Mouse (Mus musculus) granulocyte monocyte progenitor cell, adult 5-6 weeks (primary cell): ENCODE measurements around the gene Lrrc34. TPM values are rescaled to one million over a fixed set of nuclear protein-coding genes. Genes with fewer than 3 reads are reported as not detected.

ENCODE experiments used
- ATAC-seq: replicated peaks from 2 replicates; pipeline ENCODE4 v1.8.0; 2016; ENCODE audit warnings: mild to moderate bottlenecking, moderate TSS enrichment, inconsistent platforms; ENCODE audit not compliant: poor library complexity, severe bottlenecking
- total RNA-seq, 2 experiments: library from RNA; stranded (forward) in 1 of 2; stranded (reverse) in 1 of 2; fragments of 200-712, 200-1000 nt in 1 of 2; fragments of >200 nt in 1 of 2; fragmentation: Nextera tagmentation in 1 of 2; gene quantifications; 2 replicates each; pipeline ENCODE4 v1.2.3; 2014 to 2017

Lrrc34 gene
- total RNA-seq (2014; fragmentation: Nextera tagmentation): not detected in 2 replicates
- 0.56 TPM in 1 of 2 replicates, not detected in the other for total RNA-seq (2017)

- ATAC-seq: peak; percentile 97
Measured at GRCm38 (mm10) chr3:30647440-30648090, at the start of gene Lrrc34. TSS of gene Lrrc34 (minus strand) at chr3:30647869.

DNA sequence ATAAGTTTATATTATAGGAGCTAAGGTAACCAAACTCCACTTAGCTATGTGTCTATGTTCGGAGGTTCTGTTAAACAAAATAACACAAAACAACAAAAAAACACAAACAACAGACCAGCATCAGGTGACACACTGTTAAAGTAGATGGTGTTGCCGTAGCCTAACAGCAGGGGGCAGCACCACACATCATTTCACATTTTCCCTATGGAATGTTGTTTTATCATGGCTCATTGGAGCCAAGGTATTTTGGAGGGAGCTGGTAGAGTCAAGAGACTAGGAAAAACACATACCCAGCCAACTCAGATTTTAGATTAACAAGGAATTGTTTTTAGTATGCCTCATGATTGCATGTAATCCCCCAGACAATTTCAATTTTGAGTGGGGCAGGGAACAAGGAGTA, 48.7 kb upstream of the Lrrc34 start:
- ATAC-seq: peak; percentile 75

DNA sequence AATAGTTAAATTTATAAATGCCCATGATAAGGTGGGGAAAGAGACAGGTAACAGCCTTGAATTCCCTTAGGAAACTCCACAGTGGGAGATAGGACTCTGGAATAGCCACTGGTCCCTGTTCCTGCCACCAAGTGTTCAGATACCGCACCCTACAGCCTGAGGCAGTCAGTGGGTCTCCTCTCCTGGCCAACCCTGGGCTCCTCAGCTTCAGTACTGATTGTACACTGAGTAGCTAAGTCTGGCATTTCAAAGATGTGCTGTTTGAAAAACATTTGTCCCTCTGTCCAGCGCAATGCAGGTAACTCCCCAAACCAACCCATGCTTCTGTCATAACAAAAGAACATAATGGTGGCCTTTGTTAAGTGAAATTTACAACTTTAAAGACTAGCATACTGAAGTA, 48.0 kb upstream of the Lrrc34 start:
- ATAC-seq: no peak

DNA sequence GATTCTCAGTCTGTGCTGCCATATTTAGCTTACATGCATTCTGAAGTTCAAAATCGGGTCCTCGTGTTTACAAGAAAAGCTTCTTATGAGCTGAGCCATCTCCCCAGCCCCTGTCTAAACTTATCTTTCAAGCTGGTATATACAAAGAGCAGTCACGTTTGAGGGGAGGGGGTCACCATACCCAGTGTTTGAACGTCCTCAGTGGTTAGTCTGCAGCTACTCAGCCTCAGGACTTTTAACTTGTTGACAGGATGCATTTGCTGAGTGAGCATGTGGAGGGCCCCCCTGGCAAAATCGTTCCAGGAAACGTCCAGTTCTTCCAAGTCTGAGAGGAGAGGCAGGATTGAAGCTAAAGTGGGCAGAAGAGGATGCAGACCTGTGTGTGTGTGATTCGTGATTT, 43.3 kb upstream of the Lrrc34 start:
- no peak for ATAC-seq

DNA sequence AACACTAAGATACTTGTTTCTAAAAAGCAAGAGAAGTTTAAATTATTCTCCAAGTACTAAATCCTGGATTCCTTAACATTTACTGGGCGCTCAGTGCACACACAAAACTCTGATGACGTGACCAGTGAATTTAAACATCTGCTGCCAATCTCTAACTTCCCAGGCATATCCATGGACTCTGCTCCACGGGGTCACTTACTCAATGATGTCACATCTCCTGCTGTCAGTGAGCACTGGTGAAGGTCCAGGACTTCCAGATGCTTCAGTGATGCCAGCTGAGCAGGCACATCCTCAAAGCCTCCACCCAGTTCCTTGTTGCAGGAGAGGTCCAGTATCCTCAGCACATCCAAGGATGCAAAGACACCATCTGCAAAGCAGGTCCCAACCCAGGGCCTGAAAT, 39.5 kb upstream of the Lrrc34 start:
- no peak for ATAC-seq

- ATAC-seq: peak; percentile 52; the same call in 1 of the 2 replicates
Measured at GRCm38 (mm10) chr3:30683190-30683589, 35.5 kb upstream of the Lrrc34 start.

DNA sequence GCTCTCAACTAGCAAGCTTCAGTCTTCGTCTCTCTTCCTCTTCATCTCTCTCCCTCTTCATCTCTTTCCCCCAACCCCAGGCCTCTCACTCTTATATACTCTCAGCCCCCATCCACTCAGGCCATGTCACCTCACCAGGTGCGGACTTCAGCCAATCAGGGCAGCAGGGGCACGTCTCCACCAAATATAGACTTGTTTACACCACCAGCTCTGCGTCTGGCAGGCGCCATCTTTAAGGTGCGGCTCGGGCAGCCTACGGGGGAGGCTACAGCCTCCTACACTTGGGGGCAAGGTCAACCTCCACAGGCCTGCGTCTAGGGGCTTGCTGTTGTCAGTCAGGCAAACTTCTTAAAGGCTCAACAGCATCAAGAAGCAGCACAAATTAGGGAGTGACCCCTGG, 10.8 kb upstream of the Lrrc34 start:
- ATAC-seq: no peak

- peak; percentile 80 for ATAC-seq
Measured at GRCm38 (mm10) chr3:30655937-30656336, 8.3 kb upstream of the Lrrc34 start.

DNA sequence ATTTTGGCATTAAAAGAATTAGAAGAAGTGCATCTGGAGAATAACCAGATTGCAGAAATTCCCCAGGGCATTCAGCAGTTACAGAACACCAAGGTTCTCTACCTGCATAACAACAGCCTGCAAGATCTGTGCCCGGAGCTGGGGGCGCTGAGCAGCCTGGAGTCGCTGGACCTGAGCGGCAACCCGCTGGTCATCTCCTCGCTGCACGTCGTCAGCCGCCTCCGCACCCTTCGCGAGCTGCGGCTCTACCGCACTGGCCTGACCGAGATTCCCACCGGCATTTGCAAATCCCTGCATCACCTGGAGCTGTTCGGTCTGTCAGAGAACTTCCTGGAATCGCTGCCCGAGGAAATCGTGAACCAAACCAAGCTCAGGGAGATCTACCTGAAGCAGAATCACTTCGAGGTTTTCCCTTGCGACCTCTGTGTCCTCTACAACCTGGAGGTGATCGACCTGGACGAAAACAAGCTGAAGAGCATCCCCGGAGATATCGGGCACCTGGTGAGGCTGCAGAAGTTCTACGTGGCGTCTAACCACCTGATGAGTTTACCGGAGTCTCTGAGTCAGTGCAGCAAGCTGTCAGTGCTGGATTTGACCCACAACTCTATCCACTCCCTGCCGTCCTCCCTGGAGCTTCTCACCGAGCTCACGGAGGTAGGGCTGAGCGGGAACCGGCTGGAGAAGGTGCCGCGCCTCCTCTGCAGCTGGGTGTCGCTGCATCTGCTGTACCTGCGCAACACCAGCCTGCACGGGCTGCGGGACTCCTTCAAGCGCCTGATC, 2.6 kb upstream of the Lrrc34 start:
- ATAC-seq: peak; percentile 24; the same call in 1 of the 2 replicates

DNA sequence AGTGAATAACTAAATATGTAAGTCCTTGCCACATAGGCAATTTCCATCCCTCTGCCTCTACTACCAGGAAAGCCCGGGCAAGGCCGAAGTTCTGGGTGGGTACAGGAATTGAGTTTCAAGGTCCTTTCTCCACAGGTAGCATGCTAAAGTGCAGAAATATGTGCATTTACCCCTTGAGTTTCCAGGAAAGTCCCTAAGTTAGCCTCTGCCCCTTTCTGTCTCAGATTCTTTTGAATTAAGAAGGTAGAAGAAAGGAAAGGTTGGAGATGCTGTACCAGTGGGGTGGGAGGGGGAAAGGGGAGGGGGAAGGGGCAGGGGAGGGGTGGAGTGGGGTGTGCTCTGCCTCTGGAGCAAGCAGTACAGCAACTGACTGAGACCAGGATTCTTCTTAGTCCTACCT, 797 bp upstream of the Lrrc34 start:
- no peak for ATAC-seq

DNA sequence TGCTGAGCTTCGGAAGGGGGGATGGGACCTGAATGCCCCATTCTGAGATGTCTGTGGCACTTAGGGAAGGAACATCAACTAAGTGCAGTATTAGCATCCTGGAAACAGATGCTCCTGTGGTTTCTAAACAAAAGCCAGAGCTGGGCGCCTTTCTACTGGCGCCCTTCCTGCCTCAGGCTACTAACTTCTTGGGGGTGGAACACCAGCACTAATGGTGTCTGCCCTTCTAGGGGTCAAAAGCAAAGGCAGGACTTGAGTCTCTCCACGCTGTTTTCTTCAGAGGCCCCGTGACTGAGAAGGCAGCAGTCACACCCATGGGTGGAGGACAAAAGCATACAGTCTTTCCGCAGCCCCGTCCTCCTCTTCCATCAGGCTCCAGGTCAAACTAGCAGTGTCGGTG, 908 bp downstream of the Lrrc34 start:
- no peak for ATAC-seq

DNA sequence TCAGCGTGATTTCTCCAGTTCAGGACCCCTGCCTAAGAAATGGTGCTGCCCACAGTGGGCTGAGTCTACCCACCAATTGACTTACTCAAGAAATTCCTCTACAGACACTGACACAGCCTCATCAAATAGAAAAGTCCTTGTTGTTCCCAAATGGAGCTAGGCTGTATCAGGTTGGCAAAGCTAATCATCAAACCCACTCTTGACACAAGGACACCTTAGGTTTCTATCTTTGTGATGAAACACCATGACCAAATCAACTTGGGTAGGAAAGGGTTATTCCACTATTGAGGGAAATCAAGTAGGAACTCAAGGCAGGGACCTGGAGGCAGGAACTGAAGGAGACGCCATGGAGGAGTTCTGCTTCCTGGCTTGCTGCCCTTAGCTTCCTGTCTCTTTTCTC, 3.5 kb downstream of the Lrrc34 start, which contains the start of gene Lrriq4:
TSS of gene Lrriq4 (plus strand) at position 301 of the 400 bp plus-strand sequence.
- ATAC-seq: no peak

- no peak for ATAC-seq
Measured at GRCm38 (mm10) chr3:30635629-30636028, 12.0 kb downstream of the Lrrc34 start.

DNA sequence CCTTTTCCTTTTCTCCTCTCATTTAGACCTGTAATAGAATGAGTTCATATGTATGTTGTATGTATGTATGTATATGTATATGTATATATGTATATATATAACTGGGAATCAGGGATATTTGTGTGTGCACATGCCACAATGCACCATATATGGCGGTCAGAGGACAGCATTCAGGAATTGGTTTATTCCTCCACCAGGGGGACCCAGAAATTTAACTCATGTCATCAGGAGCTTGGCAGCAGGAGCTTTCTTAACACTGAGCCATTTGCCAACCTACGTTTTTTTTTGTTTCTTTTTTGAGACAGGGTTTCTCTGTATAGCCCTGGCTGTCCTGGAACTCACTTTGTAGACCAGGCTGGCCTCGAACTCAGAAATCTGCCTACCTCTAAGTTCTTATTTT, 14.0 kb downstream of the Lrrc34 start:
- peak; percentile 33; the same call in 1 of the 2 replicates for ATAC-seq

DNA sequence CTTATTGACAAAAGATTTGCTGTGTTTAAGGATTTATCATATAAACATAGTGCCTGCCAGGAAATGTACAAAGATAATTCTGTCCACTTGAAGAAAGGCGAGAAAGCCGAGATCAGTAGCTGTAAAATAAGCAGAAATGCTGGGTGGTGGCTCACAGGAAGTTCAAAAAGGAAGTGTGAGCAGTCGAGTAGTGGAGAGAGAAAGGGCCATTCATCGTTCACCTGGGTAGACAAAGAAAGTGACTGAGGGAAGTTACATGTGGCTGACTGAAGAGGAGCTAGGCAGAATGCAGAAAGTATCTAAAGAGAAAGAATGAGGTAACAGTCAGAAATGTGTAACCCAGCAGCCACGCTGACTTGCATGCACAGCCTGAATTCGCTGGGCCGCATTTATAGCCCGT, 27.5 kb downstream of the Lrrc34 start:
- ATAC-seq: peak; percentile 75

- no peak for ATAC-seq
Measured at GRCm38 (mm10) chr3:30610930-30611329, 36.7 kb downstream of the Lrrc34 start.

GRCm38 (mm10) chr3:30608999-30609398, 38.7 kb downstream of the Lrrc34 start:
- ATAC-seq: no peak

GRCm38 (mm10) chr3:30603256-30603655, 44.4 kb downstream of the Lrrc34 start:
- ATAC-seq: no peak

- peak; percentile 68 for ATAC-seq
Measured at GRCm38 (mm10) chr3:30602740-30603098, 45.0 kb downstream of the Lrrc34 start.

DNA sequence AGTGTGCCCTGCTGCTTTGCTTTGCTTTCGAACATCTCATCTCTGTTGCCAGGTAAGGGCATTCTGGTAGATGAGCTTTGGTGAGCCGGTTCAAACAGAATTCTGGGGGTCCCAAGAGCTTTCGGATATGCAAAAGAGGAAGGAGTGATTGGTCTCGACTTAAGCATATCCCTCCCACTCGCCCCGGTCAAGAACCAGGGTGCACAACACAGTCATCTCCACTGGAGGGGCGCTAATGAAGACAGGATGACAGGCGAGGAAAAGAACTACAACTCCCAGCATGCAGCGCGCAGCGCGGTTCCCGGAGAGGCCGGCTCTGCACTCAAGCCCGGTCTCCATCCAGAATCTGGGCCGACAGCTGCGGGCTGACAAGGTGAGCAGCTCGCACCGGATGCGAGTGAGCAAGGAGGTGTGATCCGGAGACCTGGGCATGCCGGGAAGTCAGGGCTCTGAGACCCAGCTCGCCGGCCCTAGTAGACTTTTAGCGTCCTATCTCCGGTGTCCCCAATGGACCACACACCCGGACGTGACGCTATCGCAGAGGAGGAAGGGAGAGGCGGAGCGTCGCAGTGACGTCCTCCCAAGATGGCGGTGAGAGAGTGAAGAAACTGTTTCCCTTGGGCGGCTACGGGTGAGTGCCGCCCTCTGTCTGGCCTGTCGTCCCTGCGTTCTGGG, 45.5 kb downstream of the Lrrc34 start, which contains the start of gene Mynn:
TSS of gene Mynn (plus strand) at position 1 of the 675 bp plus-strand sequence.
- ATAC-seq: peak; percentile 80

DNA sequence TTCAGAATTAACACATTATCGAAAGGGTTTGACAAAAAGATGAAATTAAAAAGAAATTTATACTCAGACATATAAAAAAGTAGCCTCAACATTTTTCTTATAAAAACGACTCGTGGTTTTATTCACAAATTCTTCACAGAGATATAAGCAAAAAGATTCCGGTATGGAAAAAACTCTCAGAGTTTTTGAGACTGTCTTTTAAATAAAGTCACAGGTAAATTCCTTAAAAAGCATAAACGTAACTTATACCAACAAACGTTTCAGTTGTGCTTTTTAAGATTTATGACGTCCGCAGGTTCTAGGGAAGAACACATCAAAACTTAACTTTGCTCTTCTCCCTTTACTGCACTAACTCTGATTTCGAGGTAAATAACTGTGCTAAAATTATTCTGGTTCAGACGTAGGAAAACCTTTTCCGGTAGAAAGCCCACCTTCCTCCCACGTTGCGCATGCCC, 46.0 kb downstream of the Lrrc34 start:
- no peak for ATAC-seq
